Mouse (Mus musculus) mouse embryonic stem cell (cell line): ENCODE measurements at regions not wholly inside any gene's neighbourhood (a gene's known extent, or its start where the extent isn't known, plus 50 kb on each side); places are given as distances from the start of the nearest gene placed in this dataset.
"Not testable (repeated sequence)": the region's sequence is repeated elsewhere in the genome, so short reads cannot be mapped to it uniquely, and the experiment has no call there.

Experiments
- in situ Hi-C, 2 experiments: fragments of 300-500 bp; cut with MboI; formaldehyde crosslinking; loops; 1 replicate in 1 of 2; 3 replicates in 1 of 2; pipeline ENCODE4 v1.14.3; 2019 to 2020; ENCODE audit warnings: low sequenced_read_pairs in 2 of 2, low pct_unique_long_range_greater_than_20kb in 1 of 2, mixed read lengths in 1 of 2; ENCODE audit not compliant: unreplicated experiment in 1 of 2

- in situ Hi-C loops = no loop called here
Observed at GRCm38 (mm10) chr2:133724757-133725156, 172.8 kb downstream of the Bmp2 start.

DNA sequence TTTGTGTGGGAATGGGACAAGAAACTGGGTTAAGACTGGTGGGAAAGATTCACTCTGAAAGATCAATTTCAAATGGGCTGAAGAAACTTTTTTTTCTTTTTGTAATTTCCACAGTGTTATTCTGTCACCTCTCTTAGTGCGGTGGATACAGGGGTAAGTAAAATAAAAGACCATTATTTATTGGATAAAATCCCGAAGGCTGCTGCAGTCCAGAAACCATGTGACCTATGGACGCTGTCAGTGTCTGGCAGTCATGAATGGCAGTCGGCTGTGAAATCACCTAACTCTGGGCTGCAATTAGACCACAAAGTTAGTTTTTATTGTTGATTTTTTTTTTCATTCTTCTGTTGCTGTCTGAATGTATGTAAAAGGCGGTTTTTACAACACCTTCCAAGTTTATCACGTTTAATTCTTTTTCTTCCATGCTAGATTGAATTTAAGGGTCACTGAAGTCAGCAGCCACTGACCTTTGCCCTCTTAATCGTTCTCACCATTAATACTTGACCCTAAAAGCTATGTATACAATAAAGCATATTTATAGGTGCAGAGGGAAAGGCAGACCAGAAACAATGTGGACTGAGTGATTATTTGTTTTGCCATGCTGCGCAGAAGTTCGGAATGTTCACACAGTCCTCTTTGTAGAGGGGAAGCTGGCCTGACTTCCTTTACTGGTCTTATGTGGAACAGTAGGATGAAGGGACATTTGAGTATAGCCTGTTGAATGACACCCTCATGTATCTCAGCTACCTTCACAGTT lies 182.7 kb downstream of the Bmp2 start:
- in situ Hi-C loops = no loop called here

DNA sequence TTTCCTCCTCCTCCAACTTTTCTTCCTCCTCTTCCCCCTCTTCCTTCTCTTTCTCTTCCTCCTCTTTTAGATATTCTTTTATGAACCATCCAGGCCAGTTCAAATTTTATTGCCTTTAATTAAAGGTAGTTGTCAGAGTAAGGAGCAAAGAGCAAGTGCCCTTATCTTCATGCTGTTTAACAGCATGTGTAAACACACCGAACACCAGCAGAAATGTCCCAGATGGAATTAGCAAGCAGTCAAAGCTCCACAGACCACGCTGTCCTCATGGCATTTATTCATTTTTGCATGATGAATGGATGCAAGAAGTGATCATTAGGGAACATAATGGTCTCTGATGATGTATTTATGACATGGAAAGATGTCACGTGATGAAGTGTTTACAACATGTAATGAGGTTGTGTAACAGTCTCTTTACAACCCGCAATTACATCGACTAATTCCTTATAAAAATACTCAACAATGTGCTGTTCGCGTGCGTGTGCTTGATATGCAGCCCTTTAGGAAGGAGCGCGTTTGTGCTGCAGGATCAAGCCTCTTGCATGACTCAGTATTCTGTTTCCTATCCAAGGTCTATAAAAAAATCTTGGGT lies 187.0 kb downstream of the Bmp2 start:
- in situ Hi-C loops = no loop called here

GRCm38 (mm10) chr2:133748493-133748892 lies 196.5 kb downstream of the Bmp2 start:
- in situ Hi-C loops = no loop called here

GRCm38 (mm10) chr2:133749846-133750637 lies 198.1 kb downstream of the Bmp2 start:
- in situ Hi-C loops = no loop called here

DNA sequence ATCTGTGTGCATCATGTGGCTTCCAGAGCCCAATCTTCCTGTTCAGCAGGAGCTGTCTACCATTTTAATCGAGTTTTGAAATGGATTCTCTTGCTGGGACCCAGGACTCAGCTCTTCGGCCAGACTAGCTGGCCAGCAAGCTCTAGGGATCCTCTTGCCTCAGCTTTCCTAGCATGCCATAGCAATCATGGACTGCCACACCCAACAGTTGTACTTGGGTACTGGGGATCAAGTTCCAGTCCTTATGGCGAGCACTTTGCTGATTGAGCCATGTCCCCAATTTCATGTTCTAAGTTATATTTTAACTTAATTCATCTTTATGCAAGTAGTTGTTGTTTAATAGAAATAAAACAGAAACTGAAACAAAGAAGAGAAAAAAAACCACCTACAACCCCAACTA lies 202.1 kb downstream of the Bmp2 start:
- in situ Hi-C loops = no loop called here

GRCm38 (mm10) chr2:133761496-133761895 lies 209.5 kb downstream of the Bmp2 start:
- in situ Hi-C loops = no loop called here

DNA sequence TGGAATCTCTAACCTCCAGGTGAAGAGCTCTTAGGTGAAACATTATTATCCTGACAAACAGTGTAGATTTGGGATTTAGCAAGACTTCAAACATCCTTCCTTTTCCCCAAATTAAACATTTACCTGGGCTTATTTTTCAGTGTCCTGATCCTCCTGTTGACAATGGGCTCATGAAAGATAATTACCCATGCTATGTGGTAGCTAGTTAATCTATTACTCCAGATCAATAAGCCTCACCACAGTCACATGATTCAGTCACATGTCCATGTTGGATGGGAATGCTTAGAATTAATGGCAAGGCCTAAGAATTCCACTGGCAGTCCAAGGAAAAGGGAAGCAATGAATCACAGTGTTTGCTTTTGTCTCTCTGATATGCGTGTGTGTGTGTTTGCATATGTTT lies 216.6 kb downstream of the Bmp2 start:
- in situ Hi-C loops = no loop called here

GRCm38 (mm10) chr2:133783588-133784342 lies 231.8 kb downstream of the Bmp2 start:
- in situ Hi-C loops = loop anchor here in 1 of 2 experiments (25.0 kb wide), 1 partner anchor 704 kb away; no protein-coding TSS in a partner anchor

- in situ Hi-C loops = loop anchor here in 1 of 2 experiments (25.0 kb wide), 1 partner anchor 696 kb away; no protein-coding TSS in a partner anchor
Observed at GRCm38 (mm10) chr2:133791031-133791430, 239.1 kb downstream of the Bmp2 start.

GRCm38 (mm10) chr2:133793293-133793692 lies 241.3 kb downstream of the Bmp2 start:
- in situ Hi-C loops = loop anchor here in 1 of 2 experiments (25.0 kb wide), 1 partner anchor 694 kb away; no protein-coding TSS in a partner anchor

DNA sequence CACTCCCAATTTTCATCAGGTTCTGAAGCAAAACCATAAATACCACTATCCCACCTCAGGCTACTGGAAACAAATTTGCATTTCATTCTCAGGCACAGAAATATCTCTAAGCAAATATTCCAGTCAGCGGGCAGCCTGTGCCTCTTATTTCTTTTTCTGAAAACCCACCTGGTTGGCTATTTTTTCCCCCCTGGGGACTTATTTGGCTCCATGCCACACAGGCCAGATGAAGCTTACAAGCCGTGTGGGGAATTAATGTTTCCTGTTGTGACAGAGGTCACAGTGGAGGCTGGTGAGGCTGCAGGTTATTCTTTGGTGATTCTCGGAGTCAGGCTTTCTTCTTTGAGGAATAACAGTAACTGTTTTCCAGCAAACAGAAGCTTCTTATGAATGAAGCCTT lies 250.7 kb downstream of the Bmp2 start:
- in situ Hi-C loops = no loop called here

DNA sequence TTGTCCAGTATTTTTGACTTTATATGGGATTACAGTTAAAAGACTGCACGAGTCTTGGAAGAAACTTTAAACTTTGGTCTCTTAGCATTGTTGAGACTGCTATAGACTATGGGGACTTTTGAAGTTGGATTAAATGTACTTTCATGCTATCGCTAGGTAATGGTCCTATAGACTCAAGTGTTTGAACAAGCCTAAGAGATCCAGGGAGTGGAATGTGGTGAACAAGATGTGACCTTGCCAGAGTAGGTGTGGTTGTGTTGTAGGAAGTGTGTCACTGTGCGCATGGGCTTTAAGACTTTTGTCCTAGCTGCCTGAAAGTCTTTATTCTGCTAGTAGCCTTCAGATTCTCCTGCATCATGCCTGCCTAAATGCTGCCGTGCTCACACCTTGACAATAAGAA lies 269.5 kb downstream of the Bmp2 start:
- in situ Hi-C loops = no loop called here

- in situ Hi-C loops = no loop called here
Observed at GRCm38 (mm10) chr2:133829406-133829805, 277.4 kb downstream of the Bmp2 start.

DNA sequence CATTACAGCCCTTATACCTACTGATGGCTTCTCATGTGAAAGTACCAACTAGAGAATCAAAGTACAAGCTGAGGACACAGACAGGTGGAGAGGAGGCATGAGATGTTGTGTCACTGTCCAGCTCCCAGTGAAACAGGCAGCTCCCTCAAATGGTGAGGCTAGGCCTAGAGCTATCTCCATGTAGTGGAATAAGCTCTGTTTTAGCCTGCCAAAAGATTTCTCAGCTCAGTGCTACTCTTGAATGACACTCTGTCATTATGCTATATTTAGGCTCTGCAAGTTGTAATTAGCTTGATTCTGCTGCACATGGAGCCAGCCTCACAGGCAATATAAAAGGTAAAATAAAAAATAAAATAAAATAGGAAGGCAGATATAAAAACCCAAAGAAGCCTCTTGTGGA lies 298.5 kb downstream of the Bmp2 start:
- in situ Hi-C loops = no loop called here

DNA sequence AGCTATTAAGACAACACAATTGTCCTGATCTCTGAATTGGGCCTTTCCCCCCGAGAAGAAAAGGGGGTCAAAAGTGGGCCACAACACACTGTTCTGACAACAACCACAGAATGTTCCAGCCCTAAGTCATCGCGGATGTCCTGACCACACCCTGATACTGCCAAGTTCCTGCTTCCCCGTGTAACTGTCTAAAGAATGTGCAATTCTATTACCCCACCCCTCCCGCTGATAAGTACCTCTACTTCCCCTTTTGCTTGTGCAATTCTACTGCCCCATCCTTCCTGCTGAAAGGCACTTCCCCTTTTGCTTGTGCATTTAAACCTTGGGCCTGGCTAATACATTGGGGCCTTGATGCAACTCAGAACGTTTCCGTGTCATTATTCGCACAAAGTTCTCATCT lies 323.0 kb downstream of the Bmp2 start:
- in situ Hi-C loops = not testable (repeated sequence)

DNA sequence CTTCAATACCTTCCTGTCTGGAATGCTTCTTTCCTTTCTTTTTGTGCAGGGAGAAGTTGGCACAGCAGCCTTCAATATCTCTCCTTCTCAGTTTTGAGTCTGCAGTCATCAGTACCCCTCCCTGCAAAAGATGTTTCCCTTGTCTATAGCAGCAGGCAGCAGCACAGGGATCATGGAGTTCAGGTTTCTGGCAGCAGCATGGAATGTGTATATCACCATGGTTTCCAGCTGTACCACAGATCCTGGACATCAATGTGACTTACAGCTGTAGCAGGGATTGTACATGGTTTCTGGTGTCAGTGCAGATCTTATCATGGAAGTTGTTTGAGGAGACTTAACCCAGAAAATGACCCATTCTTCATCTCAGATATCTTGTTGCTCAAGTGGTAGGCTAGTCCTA lies 331.7 kb downstream of the Bmp2 start:
- in situ Hi-C loops = no loop called here

DNA sequence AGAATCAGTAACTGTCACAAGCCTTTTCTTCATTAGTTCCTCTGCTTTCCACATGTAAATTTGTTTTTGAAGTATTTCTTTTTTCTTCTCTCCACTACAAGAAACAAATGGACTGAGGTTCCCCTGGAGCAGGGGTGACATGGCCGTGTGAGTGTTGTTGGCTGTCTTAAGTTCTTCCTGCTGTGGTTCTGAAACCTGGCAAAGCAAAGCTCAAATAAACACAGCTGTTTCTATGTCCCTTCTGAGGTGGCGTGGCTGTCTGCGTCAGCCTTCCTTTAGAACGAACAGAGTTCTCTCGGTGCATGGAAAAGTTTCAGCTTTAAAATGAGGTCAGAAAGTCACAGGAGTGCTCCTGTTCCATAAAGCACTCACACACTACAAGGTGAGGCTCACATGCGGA lies 354.3 kb downstream of the Bmp2 start:
- in situ Hi-C loops = no loop called here
